Mouse (Mus musculus) skeletal muscle tissue, postnatal 0 days (tissue): ENCODE data around the gene Brd3. TPM values are rescaled to one million over a fixed set of nuclear protein-coding genes. Genes with fewer than 3 reads are reported as not detected.

Experiments used
- microRNA-seq, 2 experiments: library from miRNA; unstranded; fragments of <30 nt; microRNA quantifications; one replicate each; pipeline ENCODE4; 2016
- polyA plus RNA-seq: library from polyadenylated mRNA; unstranded; fragments of >200 nt; fragmentation: Nextera tagmentation; extraction: Ambion mirVana; gene quantifications from 2 replicates; pipeline ENCODE4 v1.2.1, GENCODE M21; 2015

Gene Brd3
- polyA plus RNA-seq, result 84.3 and 87.4 TPM in 2 replicates

DNA sequence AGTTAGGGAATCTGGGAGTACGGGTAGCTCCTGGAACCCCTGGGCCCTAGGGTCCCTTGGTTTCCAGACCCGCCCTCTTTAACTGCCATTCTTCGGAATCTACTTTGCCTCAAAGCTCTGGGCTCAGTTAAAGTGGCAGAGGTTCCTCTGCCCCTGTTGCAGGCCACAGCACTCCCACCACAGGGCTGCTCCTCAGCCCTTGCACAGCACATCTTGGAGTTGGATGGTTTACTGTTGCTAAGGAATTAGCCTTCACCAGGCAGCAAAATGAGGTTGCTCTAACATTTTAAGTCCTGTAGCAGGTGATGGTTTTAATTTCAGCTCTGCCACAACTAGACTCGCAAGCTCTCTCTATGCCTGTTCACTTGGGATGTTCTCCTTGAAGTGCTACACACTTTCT lies at the start of gene Brd3:
Gene Brd3, minus strand, starts transcription at position 101 of the 400 bp plus-strand sequence.

DNA sequence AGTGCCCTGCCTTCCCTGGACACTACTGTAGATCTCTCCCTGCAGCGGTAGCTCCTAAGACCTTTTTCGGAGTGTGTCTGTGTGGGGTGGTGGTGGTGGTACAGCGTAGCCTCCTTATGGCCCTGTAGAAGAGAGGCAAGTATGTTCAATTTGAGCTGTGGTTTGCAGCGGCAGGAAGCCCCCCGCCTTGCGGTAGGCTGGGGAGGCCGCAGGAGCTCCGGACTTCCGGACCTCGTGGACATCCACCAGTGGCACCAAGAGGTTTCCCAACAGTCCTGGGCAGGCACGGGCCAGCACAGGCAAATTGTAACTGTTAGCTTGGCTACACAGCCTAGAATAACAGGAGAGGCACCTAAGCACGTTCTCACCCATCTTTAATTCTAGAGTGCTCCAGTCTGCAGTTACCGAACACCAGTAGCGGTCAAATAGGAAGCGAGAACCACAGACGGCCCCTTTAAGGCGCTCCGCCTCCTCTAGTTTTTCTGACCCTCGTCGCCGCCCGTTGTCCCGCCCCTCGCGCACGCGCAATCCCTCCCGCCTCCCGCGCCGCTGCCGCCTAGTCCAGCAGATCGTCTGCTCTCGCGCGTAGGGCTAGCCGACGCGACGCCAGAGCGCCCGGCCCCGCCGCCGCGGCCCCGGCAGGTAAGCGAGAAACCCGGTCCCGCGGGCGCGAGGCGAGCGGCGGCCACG lies 7.3 kb upstream of the Brd3 start, which contains the start of gene Wdr5:
Gene Wdr5, plus strand, starts transcription at position 519 of the 690 bp plus-strand sequence.

DNA sequence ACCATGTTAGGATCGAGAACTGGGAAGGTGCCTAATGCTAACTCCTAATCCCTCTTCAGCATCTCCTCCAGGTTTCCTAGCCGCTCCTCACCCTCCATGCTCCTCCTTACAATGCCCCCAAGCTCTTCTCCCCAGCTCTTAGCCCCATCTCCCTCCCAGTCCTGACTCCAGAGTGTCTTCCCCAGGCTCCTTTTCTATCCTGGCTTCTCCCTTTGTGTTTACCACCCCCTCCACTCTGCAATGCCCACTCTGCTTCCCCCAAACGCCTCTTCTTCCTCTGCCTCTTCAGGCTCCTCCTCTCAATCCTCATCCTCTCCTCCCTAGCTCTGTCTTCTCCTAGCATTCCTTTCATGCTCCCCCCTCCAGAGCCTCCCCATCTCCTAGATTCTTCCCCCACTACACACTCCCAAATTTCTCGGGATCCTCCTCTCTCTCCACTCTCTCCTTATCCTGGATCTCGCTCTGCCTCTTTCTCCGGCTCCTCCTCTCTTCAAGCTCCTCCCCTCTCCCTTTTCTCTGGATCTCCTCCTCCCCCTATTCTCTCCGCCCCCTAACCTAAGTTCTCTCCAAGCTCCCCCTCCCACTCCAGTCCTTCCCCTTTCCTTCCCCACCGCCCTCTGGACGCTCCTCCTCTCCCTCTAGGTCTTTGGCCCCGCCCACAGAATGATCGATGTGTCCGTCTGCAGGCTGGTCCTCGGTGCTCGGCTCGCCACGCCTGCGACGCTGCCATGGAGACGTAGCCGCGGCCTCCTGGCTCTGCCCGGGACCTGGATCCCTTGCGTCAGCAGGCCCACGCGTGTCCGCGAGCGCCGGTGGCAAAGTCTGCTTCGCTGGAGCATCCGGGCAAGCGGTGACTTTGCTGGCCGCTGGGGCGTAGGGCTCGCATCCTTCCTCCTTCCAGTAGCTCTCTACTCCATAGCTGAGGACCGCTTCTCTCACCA lies 65.4 kb downstream of the Brd3 start, which contains the start of gene Brd3os:
Gene Brd3os, plus strand, starts transcription at position 558 of the 941 bp plus-strand sequence.

DNA sequence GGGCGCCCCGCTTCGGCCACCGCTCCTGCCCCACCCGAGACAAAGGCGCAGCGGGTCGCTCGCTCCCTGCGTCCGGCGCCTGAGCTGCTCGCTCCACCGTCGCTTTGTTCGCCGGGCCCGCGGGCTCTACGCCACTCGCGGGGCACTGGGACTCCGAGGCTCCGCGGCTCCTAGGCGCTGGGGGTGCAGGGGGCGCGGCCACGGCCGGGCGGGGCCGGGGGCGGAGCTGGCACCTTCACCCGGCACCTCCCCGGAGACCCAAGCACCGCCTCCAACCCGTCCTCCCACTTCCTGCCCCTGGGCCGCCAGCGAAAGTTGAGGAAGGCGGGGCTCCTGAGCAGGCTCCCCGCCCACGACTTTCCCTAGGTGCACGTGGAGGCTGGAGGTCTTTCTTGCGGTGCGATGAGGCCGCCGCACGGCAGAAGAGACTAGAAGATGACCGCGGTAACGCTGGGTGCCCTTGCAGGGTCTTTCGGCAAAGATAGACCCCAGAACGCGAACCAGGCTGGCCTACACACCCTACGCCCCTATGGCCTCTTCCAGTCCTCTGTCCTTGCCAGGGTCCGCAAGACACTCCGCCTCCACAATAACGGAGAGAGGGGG lies 80.5 kb downstream of the Brd3 start, which contains the start of gene Vav2:
Gene Vav2, minus strand, starts transcription at position 179 of the 603 bp plus-strand sequence.

Small RNA genes lying within 50 kb of the gene (microRNA-seq; reads per million reads assigned to microRNA genes)
- gene Gm24049 (0 reads per million in 2 experiments), gene Mir7578 (0 reads per million in 2 experiments)

Other genes starting within 250 kb of the Brd3 start
- 1.9 and 2.0 TPM in 2 replicates for gene Vav2, start 80.6 kb downstream of the Brd3 start, polyA plus RNA-seq
- 2.4 and 3.4 TPM in 2 replicates for gene Brd3os, start 65.3 kb downstream of the Brd3 start, polyA plus RNA-seq
- gene Wdr5, start 7.5 kb upstream of the Brd3 start, polyA plus RNA-seq, result 22.8 and 23.4 TPM in 2 replicates
- gene Rxra, start 168.8 kb upstream of the Brd3 start, polyA plus RNA-seq, result 8.7 and 9.4 TPM in 2 replicates